In the genomic region with DNA sequence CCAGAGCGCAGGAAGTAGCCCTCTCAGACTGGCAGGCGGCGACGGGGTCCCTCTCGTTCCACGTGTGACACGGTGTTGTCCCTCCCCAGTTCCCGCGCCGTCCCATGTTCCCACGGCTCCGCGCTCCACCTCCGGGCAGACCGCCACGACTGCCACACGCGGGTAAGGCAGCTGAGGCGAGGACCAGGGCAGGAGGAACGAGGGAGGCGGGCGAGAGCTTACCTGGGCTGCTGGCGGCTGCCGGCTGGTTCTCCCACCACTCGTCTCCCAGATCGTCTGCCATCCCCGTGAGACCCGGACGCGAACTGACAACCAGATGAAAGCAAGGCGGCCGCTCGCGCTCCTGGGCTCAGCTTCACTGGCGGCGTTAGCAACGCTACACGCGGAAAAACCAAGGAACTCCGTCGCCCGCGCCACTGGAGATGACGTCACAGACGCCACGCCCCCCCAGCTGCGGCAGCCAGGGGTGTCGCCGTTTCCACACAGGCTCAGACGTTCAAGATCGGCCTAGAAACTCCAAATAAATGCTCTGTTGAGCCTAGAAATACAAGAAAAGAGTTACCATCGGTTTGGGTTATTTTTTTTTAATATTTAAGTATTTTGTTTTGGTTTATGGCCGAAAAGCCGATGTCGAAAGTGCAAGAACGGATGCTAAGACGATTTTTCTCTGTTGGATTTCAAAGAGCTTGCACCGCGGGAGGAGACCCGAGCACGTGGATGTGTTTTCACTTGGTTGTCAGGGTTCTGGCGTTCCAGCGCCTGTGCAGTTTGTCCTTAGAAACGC, we compare ENCODE assay signal across 8 mouse cellular contexts. TPM values are rescaled to one million over a fixed set of nuclear protein-coding genes. Genes with fewer than 3 reads are reported as not detected.
DNase-seq lines count a peak whose midpoint lies in the region; ATAC-seq and TF ChIP-seq lines count a peak whose summit lies in the region.

Cmss1 (minus strand) TSS at position 421 of the 784 bp plus-strand sequence.

- no peaks in the 10 kb centered on the region for H3K4me1 ChIP-seq in cortical plate, adult 2 months (ENCODE audit: control insufficient read depth, insufficient read depth, low read length)

- TF ChIP-seq POLR2A in cortical plate, adult 2 months (IDR thresholded peaks at IDR 0.05; ENCODE audit: extremely low read depth, insufficient read depth, low read length) = peak; percentile 54; the same call in 1 of the 2 replicates

- H3K4me3 ChIP-seq in cortical plate, adult 2 months (ENCODE audit: insufficient read depth, low read length) = peak within 1 kb of the TSS; percentile 98

- TF ChIP-seq CTCF in cortical plate, adult 2 months (IDR thresholded peaks at IDR 0.05; ENCODE audit: extremely low read depth, insufficient read depth, low read length) = no peak

- peak within 1 kb of the TSS; percentile 48; the same call in 1 of the 2 replicates for H3K27ac ChIP-seq in cortical plate, adult 2 months (ENCODE audit: insufficient read depth, low read length)

- peak; percentile 98 for ATAC-seq in activated CD4-positive, CD25-positive, alpha-beta regulatory T cell, adult 4 months
- ATAC-seq in megakaryocyte progenitor cell, adult 5-6 weeks (replicated peaks; ENCODE audit: poor library complexity) = peak; percentile 94

- peak; percentile 53 to 63 for DNase-seq in gastrocnemius, adult 8-10 months (ENCODE audit: low spot score in 2 of 2)
- peak; percentile 95 for DNase-seq in induced T-regulatory cell, adult 2 months (ENCODE audit: low read depth)
- DNase-seq in left cerebral cortex, adult 9 months (ENCODE audit: low spot score in 2 of 2) = peak; percentile 46 to 75
- DNase-seq in right cerebral cortex, postnatal 14 days = peak; percentile 87
- peak; percentile 69 to 79 for DNase-seq in urinary bladder, postnatal 36 days (ENCODE audit: low spot score in 2 of 2)

RNA-seq across cellular contexts. Expression of gene Cmss1, which starts in this region (rescaled TPM):
- 10 to 100 TPM; 25.5 to 33.1 TPM for polyA plus RNA-seq in activated CD4-positive, CD25-positive, alpha-beta regulatory T cell, adult 4 months (2017; shearing (Covaris generic))
- 8.9 and 9.5 TPM in 2 replicates for polyA plus RNA-seq in cortical plate, adult 2 months (2012; rRNA removed)
- total RNA-seq in gastrocnemius, adult 8-10 months (2022) = 10 to 100 TPM; 28.6 to 40.1 (median 38.8) TPM
- total RNA-seq in megakaryocyte progenitor cell, adult 5-6 weeks (2015) = 31.4 and 38.5 TPM in 2 replicates
- 74.3 and 80.6 TPM in 2 replicates for total RNA-seq in megakaryocyte progenitor cell, adult 5-6 weeks (2017)

Comparison
In these comparisons a context has a peak if more than half of its experiments do, and no peak if none do; other contexts are left out.
1. Peak in every context shown above with its lines: DNase-seq, ATAC-seq, H3K4me3 ChIP-seq and H3K27ac ChIP-seq.